Mouse (Mus musculus) E14TG2a.4 (cell line): ENCODE results near the gene Gm10142.

Source experiments
- H3K27me3 ChIP-seq: 2 replicates; pipeline ENCODE4 v1.6.1; 2014; ENCODE audit warnings: low read length, control low read depth; ENCODE audit not compliant: insufficient read depth
- H3K36me3 ChIP-seq: 2 replicates; pipeline ENCODE4 v1.6.1; 2014; ENCODE audit warnings: low read length, control low read depth; ENCODE audit not compliant: insufficient read depth
- H3K4me1 ChIP-seq: replicated peaks from 2 replicates; pipeline ENCODE4 v1.6.1; 2014; ENCODE audit warnings: low read depth, low read length, control low read depth
- H3K4me3 ChIP-seq: replicated peaks from 2 replicates; pipeline ENCODE4 v1.5.1; 2014; ENCODE audit warnings: mild to moderate bottlenecking, low read length
- H3K9me3 ChIP-seq: 2 replicates; pipeline ENCODE4 v1.6.1; 2014; ENCODE audit warnings: low read length, control low read depth
- CTCF ChIP-seq: conservative IDR thresholded peaks from 2 replicates; pipeline ENCODE4 v1.5.1; 2014; ENCODE audit warnings: low read length
- NANOG ChIP-seq: IDR thresholded peaks from 2 replicates; pipeline ENCODE4 v1.6.1; 2014; ENCODE audit warnings: borderline replicate concordance, low read length, mixed read lengths
- POU5F1 ChIP-seq: IDR thresholded peaks from 2 replicates; pipeline ENCODE4 v1.6.1; 2014; ENCODE audit warnings: low read length, borderline replicate concordance

Gm10142 gene

DNA sequence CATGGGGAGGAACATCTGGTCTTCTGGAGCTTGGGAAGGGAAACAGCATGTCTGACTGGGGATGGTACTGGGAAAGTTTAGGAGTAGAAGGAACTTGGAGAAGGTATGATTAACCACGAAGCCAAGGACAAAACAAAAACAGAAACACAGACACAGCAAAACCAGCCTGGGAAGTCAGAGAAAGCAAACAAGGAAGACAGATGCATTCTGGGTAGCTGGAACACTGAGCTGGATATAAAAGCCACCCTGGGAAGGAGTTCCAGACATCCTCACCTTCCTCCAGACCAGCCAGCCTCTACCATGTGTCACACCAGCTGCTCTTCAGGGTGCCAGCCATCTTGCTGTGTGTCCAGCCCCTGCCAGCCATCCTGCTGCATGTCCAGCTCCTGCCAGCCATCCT, at the start of gene Gm10142:
TSS of gene Gm10142 (plus strand) at position 301 of the 400 bp plus-strand sequence.
- Histone ChIP-seq H3K27me3 (no peaks in the 10 kb centered on the region), H3K36me3 (no peaks in the 10 kb centered on the region), H3K4me1 (no peaks in the 10 kb centered on the region), H3K4me3 (no peak within 1 kb of the TSS), H3K9me3 (peaks cover 8% of the 10 kb centered on the region; the same call in 1 of the 2 replicates)
- no peak for TF ChIP-seq POU5F1
- no peak for TF ChIP-seq NANOG
- no peak for TF ChIP-seq CTCF

DNA sequence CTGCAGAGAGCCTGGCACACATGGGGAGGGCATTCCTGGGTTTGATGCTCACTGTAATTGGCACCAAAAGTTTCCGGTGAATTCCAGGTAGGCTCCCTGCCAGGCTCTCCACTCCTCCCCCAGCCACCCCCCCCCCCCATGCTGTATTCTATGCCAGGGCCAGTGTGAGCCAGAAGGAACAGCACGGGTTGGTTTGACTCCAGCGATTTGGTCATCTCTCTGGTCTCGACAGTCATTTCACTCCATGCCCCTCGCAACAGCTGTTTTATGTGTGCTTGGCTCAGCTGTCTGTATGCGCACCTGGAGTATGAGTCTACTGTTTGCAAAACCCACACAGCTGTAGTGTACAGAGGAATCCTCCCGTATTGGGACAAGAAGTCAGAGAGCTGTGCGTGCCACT, 49.3 kb upstream of the Gm10142 start:
- TF ChIP-seq NANOG, result no peak
- no peak for TF ChIP-seq CTCF
- TF ChIP-seq POU5F1, result no peak
- Histone ChIP-seq H3K36me3 (no peaks in the 10 kb centered on the region), H3K4me1 (peaks cover 19% of the 10 kb centered on the region), H3K9me3 (no peaks in the 10 kb centered on the region), H3K27me3 (peaks cover 37% of the 10 kb centered on the region), H3K4me3 (no peak overlapping the region)

DNA sequence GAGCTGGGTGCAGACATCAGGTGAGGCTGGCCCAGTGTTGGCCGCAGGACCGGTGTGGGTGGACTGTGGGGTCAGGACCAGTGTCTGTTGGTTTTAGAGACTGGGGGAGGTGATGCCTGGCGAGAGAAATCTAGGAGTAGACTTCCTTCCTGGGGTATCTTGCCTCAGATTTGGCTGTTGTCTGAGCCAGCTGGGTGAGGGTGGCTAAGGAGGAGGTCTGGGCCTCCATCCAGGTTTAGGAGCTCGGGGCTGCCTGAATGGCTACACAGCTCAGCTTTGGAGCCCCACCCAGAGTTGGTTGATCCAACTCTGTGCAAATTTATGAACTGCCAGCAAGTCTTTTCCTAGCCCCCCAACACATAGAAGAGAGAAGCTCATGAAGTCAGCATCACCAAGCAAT, 48.2 kb upstream of the Gm10142 start:
- peaks cover 32% of the 10 kb centered on the region for H3K27me3 ChIP-seq
- peaks cover 19% of the 10 kb centered on the region for H3K4me1 ChIP-seq
- no peak overlapping the region for H3K4me3 ChIP-seq
- TF ChIP-seq POU5F1 (no peak), NANOG (no peak), CTCF (no peak)
- H3K9me3 ChIP-seq, result no peaks in the 10 kb centered on the region
- no peaks in the 10 kb centered on the region for H3K36me3 ChIP-seq

DNA sequence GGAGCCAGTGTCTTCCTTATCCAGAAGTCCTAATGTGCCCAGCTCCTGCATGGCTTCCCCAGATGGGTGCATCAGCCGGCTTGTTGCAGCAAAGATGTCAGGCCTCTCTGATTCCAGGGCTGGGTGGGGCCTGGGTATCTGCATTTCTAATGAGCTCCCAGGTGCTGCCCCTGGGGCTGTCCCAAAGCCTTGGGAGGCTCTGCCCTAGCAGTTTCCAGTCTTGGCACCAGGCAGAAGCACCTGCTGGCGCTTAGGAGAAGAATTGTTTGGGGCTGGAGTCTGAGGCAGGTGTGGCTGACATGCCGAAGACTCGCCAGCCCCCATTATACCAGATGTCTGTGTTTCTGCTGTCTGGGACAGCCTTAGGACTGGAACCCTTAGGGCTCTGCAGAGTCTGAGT, 44.9 kb upstream of the Gm10142 start:
- Histone ChIP-seq H3K4me1 (peaks cover 23% of the 10 kb centered on the region), H3K27me3 (peaks cover 22% of the 10 kb centered on the region), H3K36me3 (no peaks in the 10 kb centered on the region), H3K4me3 (no peak overlapping the region), H3K9me3 (no peaks in the 10 kb centered on the region)
- TF ChIP-seq NANOG, result no peak
- TF ChIP-seq CTCF, result no peak
- TF ChIP-seq POU5F1, result no peak

DNA sequence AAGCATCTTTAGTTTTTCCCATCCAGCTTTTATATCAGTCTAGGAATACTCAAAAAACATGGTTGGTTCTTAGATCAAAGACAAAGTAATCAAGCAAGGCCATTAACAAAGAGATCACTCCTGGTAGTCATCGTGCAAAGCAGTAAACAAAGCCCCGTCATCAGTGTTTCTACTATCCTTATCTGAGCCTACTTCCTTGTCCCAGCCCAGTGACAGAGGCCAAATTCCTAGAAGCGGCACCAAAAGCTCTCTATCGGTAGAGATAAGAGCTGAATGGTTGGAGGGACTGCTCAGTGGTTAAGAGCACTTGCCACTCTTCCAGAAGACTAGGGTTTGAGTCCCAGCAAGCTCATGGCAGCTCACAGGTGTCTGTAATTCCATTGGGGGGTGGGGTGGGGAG, 44.1 kb upstream of the Gm10142 start:
- H3K36me3 ChIP-seq, result no peaks in the 10 kb centered on the region
- peaks cover 23% of the 10 kb centered on the region for H3K4me1 ChIP-seq
- no peaks in the 10 kb centered on the region for H3K9me3 ChIP-seq
- peaks cover 30% of the 10 kb centered on the region for H3K27me3 ChIP-seq
- TF ChIP-seq POU5F1, result no peak
- H3K4me3 ChIP-seq, result no peak overlapping the region

DNA sequence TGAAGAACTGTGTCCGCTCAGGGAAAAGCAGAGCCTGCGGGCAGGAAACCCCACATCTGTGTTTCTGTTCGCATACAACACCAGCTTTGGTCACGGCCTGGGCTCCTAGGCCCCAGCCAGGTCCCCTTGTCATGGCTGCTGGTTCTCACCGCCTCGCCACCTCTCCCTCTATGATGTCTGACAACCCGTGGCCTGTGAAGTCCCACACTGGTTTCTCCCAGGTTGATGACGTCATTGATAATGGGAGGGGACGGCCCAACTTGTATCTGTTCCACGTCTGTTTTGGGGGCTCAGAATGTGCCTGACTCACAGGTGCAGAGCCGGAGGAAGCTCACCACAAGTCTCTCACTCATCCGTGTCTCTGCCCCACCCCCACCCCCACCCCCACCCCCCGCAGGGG, 41.8 kb upstream of the Gm10142 start:
- H3K4me3 ChIP-seq, result no peak overlapping the region
- TF ChIP-seq NANOG (no peak), CTCF (no peak), POU5F1 (no peak)

DNA sequence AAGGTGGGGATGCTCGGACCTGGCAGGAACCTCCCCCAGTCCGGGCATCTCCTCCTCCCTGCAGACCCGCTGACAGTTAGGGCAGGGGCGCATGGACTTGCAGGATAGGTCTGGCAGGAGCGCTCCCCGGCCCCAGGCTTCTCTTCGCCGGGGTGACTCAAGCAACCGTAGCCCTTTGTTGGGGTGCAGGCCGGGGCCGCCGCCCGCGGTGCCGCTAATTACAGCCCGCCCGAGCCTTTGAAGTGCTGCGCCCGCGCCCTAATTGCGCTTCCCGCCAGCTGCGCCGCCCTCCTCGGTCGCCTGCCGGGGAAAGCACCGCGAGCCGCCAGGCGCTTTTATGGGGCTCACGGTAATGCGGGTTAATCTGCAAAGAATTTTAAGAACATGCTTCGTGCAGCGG, 38.0 kb upstream of the Gm10142 start:
- Histone ChIP-seq H3K27me3 (peaks cover 64% of the 10 kb centered on the region), H3K4me3 (peak overlapping the region; percentile 70), H3K9me3 (no peaks in the 10 kb centered on the region), H3K4me1 (peaks cover 25% of the 10 kb centered on the region), H3K36me3 (no peaks in the 10 kb centered on the region)
- no peak for TF ChIP-seq POU5F1
- no peak for TF ChIP-seq CTCF
- TF ChIP-seq NANOG, result no peak

More for the DNA sequence above, 41.8 kb upstream of the Gm10142 start:
- Histone ChIP-seq H3K36me3 (no peaks in the 10 kb centered on the region), H3K4me1 (peaks cover 34% of the 10 kb centered on the region), H3K9me3 (no peaks in the 10 kb centered on the region), H3K27me3 (peaks cover 45% of the 10 kb centered on the region)

DNA sequence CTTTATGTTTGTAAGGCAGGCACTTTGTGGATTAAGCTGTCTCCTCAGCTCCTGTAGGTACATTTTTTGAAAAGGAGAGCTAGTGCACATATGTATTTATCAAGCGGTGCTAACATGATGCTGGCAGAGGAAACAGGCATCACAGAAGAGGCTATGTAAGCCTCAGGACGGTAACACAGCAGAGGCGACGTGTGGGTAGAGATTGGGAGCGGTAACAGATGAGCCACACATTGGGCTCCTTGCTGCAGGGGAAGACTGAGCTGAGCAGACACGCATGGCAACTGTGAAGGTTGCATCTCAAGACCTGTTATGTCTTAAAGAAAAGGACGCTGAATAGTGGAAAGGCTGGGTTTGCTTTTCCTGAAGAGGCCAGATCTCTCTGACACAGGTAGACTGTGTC, 32.6 kb upstream of the Gm10142 start:
- no peak for TF ChIP-seq NANOG
- no peak for TF ChIP-seq POU5F1
- no peak for TF ChIP-seq CTCF
- no peak overlapping the region for H3K4me3 ChIP-seq
- H3K36me3 ChIP-seq, result no peaks in the 10 kb centered on the region
- H3K9me3 ChIP-seq, result no peaks in the 10 kb centered on the region
- H3K4me1 ChIP-seq, result peaks cover 34% of the 10 kb centered on the region
- H3K27me3 ChIP-seq, result peaks cover 60% of the 10 kb centered on the region

DNA sequence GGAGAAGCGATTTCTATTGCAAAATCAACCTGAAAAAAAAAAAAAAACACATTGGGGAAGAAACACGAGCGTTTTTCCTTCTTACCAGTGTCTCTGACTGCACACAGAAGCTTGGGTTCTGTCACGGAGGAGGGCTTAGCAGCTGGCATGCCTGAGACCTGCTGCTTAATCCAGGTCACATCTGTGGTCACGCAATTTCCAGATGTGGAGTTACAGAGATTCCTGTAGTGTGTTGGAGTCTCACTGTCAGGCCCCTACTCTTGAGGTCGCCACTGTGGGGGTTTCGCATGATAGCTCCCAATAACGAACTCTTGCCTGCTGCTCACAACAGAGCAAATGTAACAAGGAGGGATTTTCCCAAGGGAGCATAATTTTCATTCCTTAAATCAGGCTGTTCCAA, 31.4 kb upstream of the Gm10142 start:
- no peak for TF ChIP-seq POU5F1
- no peak for TF ChIP-seq CTCF
- TF ChIP-seq NANOG, result no peak
- Histone ChIP-seq H3K4me1 (peaks cover 33% of the 10 kb centered on the region), H3K4me3 (no peak overlapping the region), H3K9me3 (no peaks in the 10 kb centered on the region), H3K27me3 (peaks cover 55% of the 10 kb centered on the region), H3K36me3 (no peaks in the 10 kb centered on the region)
